Mouse (Mus musculus) G1E (cell line): Measurements from ENCODE around the gene Zbtb43.

ENCODE experiments used
- CTCF ChIP-seq: IDR thresholded peaks from 2 replicates; pipeline ENCODE4 v1.5.1; 2012; ENCODE audit warnings: low read depth, low read length, inconsistent platforms, mixed read lengths
- GATA1 ChIP-seq: IDR thresholded peaks from 2 replicates; pipeline ENCODE4 v1.6.1; 2012; ENCODE audit warnings: borderline replicate concordance, low read length, inconsistent platforms, mixed read lengths
- GATA2 ChIP-seq: IDR thresholded peaks from 2 replicates; pipeline ENCODE4 v1.6.1; 2012; ENCODE audit warnings: low read depth, low read length, inconsistent platforms, borderline replicate concordance
- POLR2AphosphoS5 ChIP-seq: IDR thresholded peaks from 2 replicates; pipeline ENCODE4 v1.6.1; 2012; ENCODE audit warnings: low read depth, low read length, inconsistent platforms; ENCODE audit not compliant: insufficient replicate concordance

GRCm38 (mm10) chr2:33403511-33404003 is 64.8 kb downstream of the Zbtb43 start:
- TF ChIP-seq CTCF, result no peak
- no peak for TF ChIP-seq GATA1
- TF ChIP-seq GATA2, result no peak
- no peak for TF ChIP-seq POLR2AphosphoS5
